Mouse (Mus musculus): ENCODE results near the gene 2310061I04Rik. TPM values are rescaled to one million over a fixed set of nuclear protein-coding genes. Genes with fewer than 3 reads are reported as not detected.

The 2310061I04Rik gene
- polyA plus RNA-seq, 1 experiment from 2014 or later = 15.1 TPM

GRCm38 (mm10) chr17:35868961-35869345, 28.3 kb downstream of the 2310061I04Rik start:
- ATAC-seq (ENCODE audit: low read depth) (no peak), DNase-seq (no peak)
- H3K4me2 ChIP-seq = peak overlapping the region; percentile 86
- 0 out of 2 replicates have a peak, but pooled peaks cover 3% of the 10 kb centered on the region for H3K9me3 ChIP-seq (replicated peaks)
- H3K9ac ChIP-seq = peak overlapping the region; percentile 69
- peaks cover 66% of the 10 kb centered on the region for H3K27me3 ChIP-seq
- H3K27ac ChIP-seq = peak overlapping the region; percentile 87
- 2% methylated on average over 7 of the region's 7 CpGs for WGBS (ENCODE audit: insufficient replicate concordance)
- H3K36me3 ChIP-seq = 0 out of 2 replicates have a peak, but pooled peaks cover 3% of the 10 kb centered on the region
- peaks cover 81% of the 10 kb centered on the region for H3K4me1 ChIP-seq (replicated peaks)
- peak overlapping the region; percentile 57 for H3K4me3 ChIP-seq (replicated peaks)

GRCm38 (mm10) chr17:35868165-35868820, 28.9 kb downstream of the 2310061I04Rik start:
- H3K9ac ChIP-seq = peak overlapping the region; percentile 69
- ATAC-seq (ENCODE audit: low read depth) = no peak
- H3K4me1 ChIP-seq (replicated peaks) = peaks cover 76% of the 10 kb centered on the region
- peaks cover 73% of the 10 kb centered on the region for H3K27me3 ChIP-seq
- peak overlapping the region; percentile 57 for H3K4me3 ChIP-seq (replicated peaks)
- H3K36me3 ChIP-seq = 0 out of 2 replicates have a peak, but pooled peaks cover 3% of the 10 kb centered on the region
- H3K4me2 ChIP-seq = peak overlapping the region; percentile 86
- peak overlapping the region; percentile 87 for H3K27ac ChIP-seq
- H3K9me3 ChIP-seq (replicated peaks) = 0 out of 2 replicates have a peak, but pooled peaks cover 3% of the 10 kb centered on the region
- WGBS (ENCODE audit: insufficient replicate concordance) = 19% methylated on average over 17 of the region's 17 CpGs
- DNase-seq = no peak

- Histone ChIP-seq H3K27me3 (peaks cover 76% of the 10 kb centered on the region), H3K9me3 (replicated peaks) (0 out of 2 replicates have a peak, but pooled peaks cover 3% of the 10 kb centered on the region), H3K36me3 (0 out of 2 replicates have a peak, but pooled peaks cover 3% of the 10 kb centered on the region), H3K4me3 (replicated peaks) (peak overlapping the region; percentile 57), H3K9ac (peak overlapping the region; percentile 69), H3K4me1 (replicated peaks) (peaks cover 68% of the 10 kb centered on the region), H3K27ac (peak overlapping the region; percentile 87), H3K4me2 (peak overlapping the region; percentile 86)
- ATAC-seq (ENCODE audit: low read depth) (no peak), DNase-seq (no peak)
- WGBS (ENCODE audit: insufficient replicate concordance) = 6% methylated on average over 26 of the region's 26 CpGs
Observed at GRCm38 (mm10) chr17:35866911-35867890, 30.0 kb downstream of the 2310061I04Rik start.

- Histone ChIP-seq H3K4me2 (peak overlapping the region; percentile 86), H3K9me3 (replicated peaks) (0 out of 2 replicates have a peak, but pooled peaks cover 2% of the 10 kb centered on the region), H3K4me1 (replicated peaks) (peaks cover 74% of the 10 kb centered on the region), H3K27me3 (peaks cover 76% of the 10 kb centered on the region), H3K4me3 (replicated peaks) (peak overlapping the region; percentile 57), H3K9ac (peak overlapping the region; percentile 69), H3K27ac (peak overlapping the region; percentile 87), H3K36me3 (0 out of 2 replicates have a peak, but pooled peaks cover 1% of the 10 kb centered on the region)
- 0% methylated on average over 24 of the region's 38 CpGs for WGBS (ENCODE audit: insufficient replicate concordance)
- no peak for DNase-seq
- no peak for ATAC-seq (ENCODE audit: low read depth)
Observed at GRCm38 (mm10) chr17:35866281-35866831, 30.9 kb downstream of the 2310061I04Rik start.

- no peak for ATAC-seq (ENCODE audit: low read depth)
- under 1% methylated on average over 43 of the region's 48 CpGs for WGBS (ENCODE audit: insufficient replicate concordance)
- H3K27me3 ChIP-seq = peaks cover 76% of the 10 kb centered on the region
Observed at GRCm38 (mm10) chr17:35865481-35866280, 31.6 kb downstream of the 2310061I04Rik start, which contains the start of gene Ppp1r18. Ppp1r18 (plus strand) TSS chr17:35865593.

GRCm38 (mm10) chr17:35864832-35865353, 32.3 kb downstream of the 2310061I04Rik start:
- Histone ChIP-seq H3K9ac (peak overlapping the region; percentile 69), H3K4me3 (replicated peaks) (peak overlapping the region; percentile 57), H3K4me1 (replicated peaks) (peaks cover 75% of the 10 kb centered on the region), H3K27me3 (peaks cover 68% of the 10 kb centered on the region), H3K4me2 (peak overlapping the region; percentile 86), H3K9me3 (replicated peaks) (no peaks in the 10 kb centered on the region), H3K27ac (peak overlapping the region; percentile 87; the same call in 1 of the 2 replicates), H3K36me3 (no peaks in the 10 kb centered on the region)
- ATAC-seq (ENCODE audit: low read depth) (no peak), DNase-seq (no peak)
- WGBS (ENCODE audit: insufficient replicate concordance) = 36% methylated on average over 10 of the region's 10 CpGs

More at GRCm38 (mm10) chr17:35865481-35866280, 31.6 kb downstream of the 2310061I04Rik start, which contains the start of gene Ppp1r18:
- peak within 1 kb of the TSS; percentile 86 for H3K4me2 ChIP-seq
- peaks cover 75% of the 10 kb centered on the region for H3K4me1 ChIP-seq (replicated peaks)
- DNase-seq = peak; percentile 32
- no peaks in the 10 kb centered on the region for H3K9me3 ChIP-seq (replicated peaks)
- peak within 1 kb of the TSS; percentile 57 for H3K4me3 ChIP-seq (replicated peaks)
- H3K27ac ChIP-seq = peak within 1 kb of the TSS; percentile 87
- H3K36me3 ChIP-seq = no peaks in the 10 kb centered on the region
- peak within 1 kb of the TSS; percentile 69 for H3K9ac ChIP-seq

- peak within 1 kb of the TSS; percentile 81 for H3K9ac ChIP-seq
- peak within 1 kb of the TSS; percentile 80 for H3K4me2 ChIP-seq
- H3K4me1 ChIP-seq (replicated peaks) = peaks cover 43% of the 10 kb centered on the region
- peak within 1 kb of the TSS; percentile 84 for H3K27ac ChIP-seq
- DNase-seq = peak; percentile 86
- H3K9me3 ChIP-seq (replicated peaks) = no peaks in the 10 kb centered on the region
- H3K4me3 ChIP-seq (replicated peaks) = peak within 1 kb of the TSS; percentile 77
- peak; percentile 95 for ATAC-seq (ENCODE audit: low read depth)
- under 1% methylated on average over 47 of the region's 47 CpGs for WGBS (ENCODE audit: insufficient replicate concordance)
- H3K36me3 ChIP-seq = peaks cover 26% of the 10 kb centered on the region
- peaks cover 34% of the 10 kb centered on the region for H3K27me3 ChIP-seq
Observed at GRCm38 (mm10) chr17:35861198-35861857, 35.9 kb downstream of the 2310061I04Rik start, which contains the start of gene Nrm. Nrm (plus strand) TSS chr17:35861318.

- peak; percentile 49 for ATAC-seq (ENCODE audit: low read depth)
Observed at GRCm38 (mm10) chr17:35860831-35861197, 36.4 kb downstream of the 2310061I04Rik start.

GRCm38 (mm10) chr17:35859835-35860234, 37.4 kb downstream of the 2310061I04Rik start:
- ATAC-seq (ENCODE audit: low read depth) (no peak), DNase-seq (no peak)
- H3K27ac ChIP-seq = no peak overlapping the region
- peaks cover 37% of the 10 kb centered on the region for H3K36me3 ChIP-seq
- peaks cover 28% of the 10 kb centered on the region for H3K4me1 ChIP-seq (replicated peaks)
- no peak overlapping the region for H3K4me3 ChIP-seq (replicated peaks)
- 65% methylated on average over 2 of the region's 2 CpGs for WGBS (ENCODE audit: insufficient replicate concordance)
- H3K4me2 ChIP-seq = no peak overlapping the region
- peaks cover 19% of the 10 kb centered on the region for H3K27me3 ChIP-seq
- H3K9me3 ChIP-seq (replicated peaks) = no peaks in the 10 kb centered on the region
- H3K9ac ChIP-seq = no peak overlapping the region

More at GRCm38 (mm10) chr17:35860831-35861197, 36.4 kb downstream of the 2310061I04Rik start:
- Histone ChIP-seq H3K4me2 (peak overlapping the region; percentile 80), H3K27me3 (peaks cover 29% of the 10 kb centered on the region), H3K36me3 (peaks cover 30% of the 10 kb centered on the region), H3K4me3 (replicated peaks) (peak overlapping the region; percentile 77), H3K27ac (no peak overlapping the region), H3K9ac (peak overlapping the region; percentile 81), H3K9me3 (replicated peaks) (no peaks in the 10 kb centered on the region), H3K4me1 (replicated peaks) (peaks cover 38% of the 10 kb centered on the region)
- WGBS (ENCODE audit: insufficient replicate concordance) = 5% methylated on average over 12 of the region's 12 CpGs
- DNase-seq = no peak

Measured in liver, embryonic 13.5 days (tissue).